Mouse (Mus musculus): Measurements from ENCODE around the gene Ccnf.

DNA sequence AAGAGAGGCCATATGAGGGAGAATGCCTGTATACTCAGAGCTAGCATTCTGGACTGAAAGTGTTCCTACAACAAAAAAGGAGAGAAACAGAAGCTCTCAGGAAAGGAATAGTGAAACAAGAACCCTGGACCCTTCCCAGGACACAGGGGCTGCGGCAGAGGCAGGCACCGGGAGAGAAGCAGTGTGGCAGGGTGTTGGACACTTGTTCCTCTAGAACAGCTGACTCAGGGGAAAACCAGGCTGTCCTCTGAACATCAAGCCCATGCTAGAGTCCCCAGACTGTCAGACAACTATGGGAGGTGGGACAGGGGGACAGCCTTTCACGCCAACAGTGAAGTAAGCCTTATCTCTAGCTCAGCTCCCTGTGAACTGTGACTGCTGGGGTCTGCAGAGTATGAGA lies 40.7 kb downstream of the Ccnf start:
- TF ChIP-seq CTCF (IDR thresholded peaks at IDR 0.05; ENCODE audit: low read depth, low read length) = no peak
- no peak for TF ChIP-seq POLR2A (IDR thresholded peaks at IDR 0.05; ENCODE audit: borderline replicate concordance, low read depth, low read length)

Measured in bone marrow macrophage, adult 2 months (primary cell).